Mouse (Mus musculus): ENCODE data around the gene Dlst. TPM values are rescaled to one million over a fixed set of nuclear protein-coding genes. Genes with fewer than 3 reads are reported as not detected.

Gene Dlst
- total RNA-seq, 4 experiments from 2014 or later = 236 to 267 (median 263) TPM

DNA sequence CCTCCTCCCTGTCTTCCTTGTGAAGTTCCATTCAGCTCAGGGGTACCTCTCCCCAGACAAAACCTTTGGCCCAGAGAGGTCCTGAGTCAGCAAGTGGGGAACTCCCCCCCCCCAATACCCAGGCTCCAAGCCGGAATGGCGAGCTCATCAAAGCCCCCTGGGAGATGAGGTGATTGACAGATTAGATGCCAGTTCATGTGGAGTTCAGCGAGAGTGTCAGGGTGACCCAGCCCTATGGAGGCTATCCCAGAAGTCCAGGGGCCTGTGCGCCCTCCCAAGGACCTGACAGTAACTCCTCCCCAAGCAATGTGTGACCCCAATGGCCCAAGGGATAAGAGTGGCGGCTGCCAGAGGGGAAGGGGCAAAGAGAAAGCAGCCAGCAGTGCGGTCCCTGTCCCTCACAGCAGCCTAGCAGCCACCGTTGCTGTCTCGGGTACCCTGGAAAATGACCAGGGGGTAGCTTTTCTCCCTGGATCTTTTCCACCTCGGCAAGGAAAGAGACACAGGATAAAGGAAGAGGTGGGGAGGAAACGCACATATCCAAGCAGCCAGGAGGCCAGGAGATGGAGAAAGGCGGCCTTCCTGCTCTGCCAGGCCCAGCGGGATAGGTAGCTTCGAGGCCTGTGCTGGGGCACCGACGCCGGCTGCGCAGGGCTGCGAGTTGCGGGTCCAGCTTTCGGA, 39.8 kb downstream of the Dlst start:
- no peak for DNase-seq (ENCODE audit: low spot score in 2 of 2)

DNA sequence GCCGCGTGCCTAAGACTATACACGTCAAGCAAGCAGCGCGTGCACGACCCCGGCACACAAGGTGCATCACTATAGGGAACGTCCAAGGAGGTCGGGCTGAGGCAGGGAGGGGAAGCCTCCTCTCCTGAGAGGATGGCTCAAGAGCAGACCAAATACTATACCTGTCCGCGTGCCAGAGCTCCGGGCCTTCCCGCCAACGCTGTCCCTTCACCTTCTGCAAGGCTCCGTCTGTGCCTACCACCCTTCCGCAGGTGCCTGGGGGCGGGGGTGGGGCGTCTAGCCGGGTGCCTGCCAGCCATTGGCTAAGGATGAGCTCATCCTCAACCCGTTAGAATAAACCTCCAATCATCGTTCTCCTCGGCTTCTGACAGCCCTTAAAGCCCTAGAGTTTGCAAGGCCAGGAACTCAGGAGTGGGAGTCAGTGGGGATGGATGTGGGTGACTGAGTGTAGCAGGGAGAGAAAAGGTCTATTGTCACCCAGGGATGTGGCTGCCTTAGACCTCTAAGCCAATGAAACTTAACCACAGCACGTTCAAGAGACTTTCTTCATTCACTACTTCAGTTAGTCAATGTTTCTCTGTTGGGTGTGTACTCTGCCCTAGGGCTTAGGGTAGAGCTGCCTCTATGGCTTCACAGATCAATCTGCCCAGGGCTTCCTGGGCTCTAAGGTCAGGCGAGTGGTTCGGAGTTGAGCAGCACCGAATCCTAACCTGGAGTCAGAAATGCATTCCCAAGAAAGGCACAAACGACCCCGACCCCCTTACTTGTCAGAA, 40.6 kb downstream of the Dlst start, which contains the start of gene Rps6kl1:
Gene Rps6kl1 (minus strand): TSS at position 263 of the 773 bp plus-strand sequence.
- DNase-seq (ENCODE audit: low spot score in 2 of 2) = no peak

DNA sequence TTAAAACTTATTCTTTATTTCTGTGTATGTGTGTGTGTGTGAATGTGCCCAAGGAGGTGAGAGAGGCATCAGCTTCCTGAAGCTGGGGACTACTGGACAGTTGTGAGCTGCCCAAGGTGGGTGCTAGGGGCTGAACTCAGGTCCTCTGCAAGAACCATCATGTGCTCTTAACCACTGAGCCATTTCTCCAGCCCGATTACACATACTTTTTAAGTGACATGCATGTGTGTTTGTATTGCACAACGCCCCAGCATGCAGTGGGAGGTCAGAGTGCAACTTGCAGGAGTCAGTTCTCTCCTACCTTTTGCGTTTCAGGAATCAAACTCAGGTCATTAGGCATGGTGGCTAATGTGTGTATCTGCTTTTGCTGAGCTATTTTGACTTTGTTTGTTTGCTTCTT, 42.4 kb downstream of the Dlst start:
- DNase-seq (ENCODE audit: low spot score in 2 of 2) = no peak

DNA sequence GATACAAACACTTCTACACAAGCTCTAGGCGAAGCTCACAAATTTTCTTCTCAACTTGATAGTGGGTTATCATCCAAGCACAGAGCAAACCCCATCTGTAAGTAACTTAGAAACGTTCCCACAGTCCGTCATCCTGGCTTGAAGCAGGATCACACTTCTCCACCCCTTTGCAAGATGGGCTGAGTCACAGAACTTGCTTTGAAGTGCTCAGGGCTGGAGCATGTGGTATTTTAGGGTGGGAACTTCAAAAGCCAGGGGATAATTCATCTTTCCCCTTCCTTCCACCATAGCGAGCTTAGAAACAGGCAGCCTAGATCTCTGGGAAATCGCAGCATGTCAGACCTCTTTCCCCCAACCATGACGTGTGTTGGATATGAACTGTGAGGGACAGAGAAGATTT, 45.7 kb downstream of the Dlst start:
- DNase-seq (ENCODE audit: low spot score in 2 of 2) = no peak

DNA sequence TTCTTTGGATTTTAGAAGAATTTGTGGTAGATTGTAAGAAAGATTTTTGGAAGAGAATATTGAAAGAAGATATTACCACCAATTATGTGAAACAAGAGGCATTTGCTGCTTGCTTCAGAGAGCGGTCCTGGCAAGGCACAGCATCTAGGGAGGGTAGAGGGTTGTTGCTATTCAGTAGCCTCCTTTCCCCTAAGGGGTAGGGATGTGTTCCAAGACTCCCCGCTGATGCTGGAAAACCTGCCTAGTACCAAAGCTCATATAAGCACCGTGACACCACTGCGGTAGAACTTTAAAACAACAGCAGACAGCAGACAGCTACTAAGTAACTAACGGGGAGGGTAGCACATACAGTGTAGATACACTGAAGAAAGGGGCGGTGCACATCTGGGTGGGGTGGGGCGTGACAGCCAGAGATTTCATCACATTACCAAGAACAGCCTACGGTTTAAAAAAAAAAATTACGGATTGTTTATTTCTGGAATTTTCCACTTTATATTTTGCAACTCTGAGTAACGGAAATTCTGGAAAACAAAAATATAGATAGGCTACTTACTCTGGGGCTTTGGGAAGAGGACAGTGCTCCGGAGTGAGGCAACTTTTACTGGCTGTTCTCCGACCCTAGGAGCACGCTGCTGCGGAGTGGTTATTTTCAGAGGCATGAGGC, 47.3 kb downstream of the Dlst start:
- DNase-seq (ENCODE audit: low spot score in 2 of 2) = no peak

DNA sequence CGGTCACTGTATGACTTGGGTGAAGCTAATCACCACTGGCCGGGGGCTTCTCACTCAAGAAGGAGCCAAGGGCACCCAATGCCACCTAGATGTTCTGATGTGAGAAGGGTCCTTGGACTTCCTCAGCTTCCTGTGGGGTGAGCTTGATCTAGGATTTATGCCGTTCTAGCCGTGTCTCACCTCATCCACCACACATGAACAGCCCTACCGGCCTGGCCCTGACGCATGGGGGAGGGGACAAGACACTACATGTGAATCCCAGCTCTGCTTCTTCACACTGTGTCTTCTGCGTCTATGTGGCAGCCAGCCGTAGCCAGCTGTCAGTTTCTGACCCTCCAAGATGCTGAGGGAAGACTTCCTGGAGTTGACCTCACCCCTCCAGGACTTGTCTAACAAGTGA, 48.2 kb downstream of the Dlst start:
- no peak for DNase-seq (ENCODE audit: low spot score in 2 of 2)

DNA sequence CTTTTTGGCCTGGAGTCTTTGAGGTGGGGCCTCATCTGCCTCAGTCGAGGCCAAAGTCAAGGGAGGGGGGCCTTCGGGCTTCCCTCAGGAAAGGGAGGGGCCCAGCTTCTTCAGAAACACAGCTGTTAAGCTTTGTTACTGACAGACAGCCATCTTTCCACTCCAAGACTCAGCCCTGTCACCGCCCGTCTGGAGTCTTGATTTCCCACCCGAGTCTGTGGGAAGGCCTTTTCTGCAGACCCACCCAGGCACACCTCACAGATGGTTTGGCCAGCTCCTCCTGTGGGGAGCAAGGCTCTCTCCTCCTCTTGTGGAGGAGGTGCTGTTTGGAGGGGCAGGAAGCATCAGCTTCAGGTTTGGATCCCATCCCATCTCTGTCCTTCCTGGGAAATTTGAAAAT, 49.0 kb downstream of the Dlst start:
- no peak for DNase-seq (ENCODE audit: low spot score in 2 of 2)

DNA sequence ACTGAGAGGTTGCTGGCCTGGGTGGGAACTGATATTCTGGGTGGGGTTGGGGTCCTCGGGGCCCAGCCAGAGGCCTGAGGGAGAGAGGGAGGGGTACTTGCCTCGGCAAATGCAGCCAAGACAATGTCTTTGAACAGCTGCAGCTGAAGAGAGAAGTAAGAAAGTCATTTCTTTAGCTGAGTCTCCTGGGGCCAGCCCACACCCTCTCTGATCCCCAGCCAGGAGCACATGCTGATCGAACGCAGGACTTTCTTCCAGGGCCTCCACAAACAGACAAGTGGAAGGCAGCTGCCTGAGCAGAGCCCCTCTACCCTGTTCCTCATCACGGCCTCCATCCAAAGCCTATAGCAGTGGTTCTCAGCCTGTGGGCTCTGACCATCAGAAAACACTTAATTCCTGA, 54.4 kb downstream of the Dlst start:
- DNase-seq (ENCODE audit: low spot score in 2 of 2) = peak; percentile 51 to 58

DNA sequence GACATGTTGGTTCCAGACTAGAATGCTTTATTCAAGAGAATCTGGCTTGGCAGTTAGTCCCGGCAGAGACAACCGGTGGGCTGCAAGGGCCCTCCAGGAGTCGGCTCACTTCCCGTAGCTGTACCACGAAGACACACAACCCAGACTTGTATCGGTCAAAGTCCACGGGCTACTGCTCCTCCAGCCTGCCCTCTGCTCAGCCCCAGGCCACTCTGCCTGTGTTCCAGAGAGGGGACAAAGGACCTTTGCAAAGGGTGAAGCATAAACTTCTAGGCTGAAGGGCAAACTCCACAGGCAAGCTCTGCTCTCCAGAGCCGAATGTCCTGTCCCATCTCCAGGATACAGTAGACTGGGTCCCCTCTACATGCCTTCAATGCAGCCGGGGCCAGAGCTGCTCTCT, 56.0 kb downstream of the Dlst start:
- DNase-seq (ENCODE audit: low spot score in 2 of 2) = no peak

DNA sequence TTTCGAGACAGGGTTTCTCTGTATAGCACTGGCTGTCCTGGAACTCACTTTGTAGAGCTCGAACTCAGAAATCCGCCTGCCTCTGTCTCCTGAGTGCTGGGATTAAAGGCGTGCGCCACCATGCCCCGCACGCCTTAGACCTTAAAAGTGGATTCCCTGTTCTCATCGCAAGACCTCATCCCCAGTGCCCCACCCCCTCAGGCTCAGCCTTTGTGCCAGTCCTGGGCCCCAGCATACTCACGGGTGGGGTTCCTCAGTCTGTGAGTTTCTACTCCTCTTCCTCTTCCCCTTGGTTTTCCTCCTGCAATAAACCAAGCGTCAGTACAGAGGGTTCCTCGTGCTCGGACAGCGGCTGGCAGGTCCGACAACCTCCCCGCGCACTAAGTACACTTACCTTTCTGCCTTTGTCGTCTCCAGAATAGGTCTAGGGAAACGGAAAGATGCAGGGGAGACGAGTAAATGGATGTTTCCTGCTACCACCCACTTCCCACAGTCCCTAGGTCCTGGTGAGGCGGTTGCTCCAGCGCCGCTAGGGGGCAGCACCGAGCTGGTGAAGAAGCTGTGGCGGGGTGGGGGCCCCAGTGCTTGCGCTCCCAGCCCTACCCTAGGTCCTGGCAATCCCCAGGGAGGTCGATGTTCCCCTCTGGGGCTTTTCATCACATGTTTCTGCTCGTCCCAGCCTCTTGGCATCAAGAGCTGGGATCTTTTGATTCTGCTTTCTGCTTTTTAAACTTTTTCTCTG, 58.7 kb downstream of the Dlst start:
- DNase-seq (ENCODE audit: low spot score in 2 of 2) = peak; percentile 78 to 80

DNA sequence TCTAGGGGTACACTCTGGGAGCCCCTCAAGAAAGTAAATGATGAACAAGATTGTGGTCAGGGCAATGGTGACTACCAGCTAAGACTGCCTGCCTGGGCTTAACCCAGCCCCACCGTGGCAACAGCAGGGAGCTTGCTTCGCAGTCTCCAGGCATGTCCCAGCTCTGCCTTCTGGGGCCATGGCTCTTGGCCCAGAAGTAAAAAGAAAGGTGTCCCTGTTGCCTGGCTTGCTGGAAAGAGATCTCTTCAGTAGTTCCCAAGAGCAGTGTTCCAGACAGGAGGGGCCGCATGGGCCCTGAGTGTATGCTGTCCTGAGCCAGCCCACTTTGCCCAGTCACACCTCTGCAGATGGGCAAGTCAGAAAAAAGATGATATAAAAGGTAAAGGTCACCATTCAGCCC, 59.2 kb downstream of the Dlst start:
- no peak for DNase-seq (ENCODE audit: low spot score in 2 of 2)

DNA sequence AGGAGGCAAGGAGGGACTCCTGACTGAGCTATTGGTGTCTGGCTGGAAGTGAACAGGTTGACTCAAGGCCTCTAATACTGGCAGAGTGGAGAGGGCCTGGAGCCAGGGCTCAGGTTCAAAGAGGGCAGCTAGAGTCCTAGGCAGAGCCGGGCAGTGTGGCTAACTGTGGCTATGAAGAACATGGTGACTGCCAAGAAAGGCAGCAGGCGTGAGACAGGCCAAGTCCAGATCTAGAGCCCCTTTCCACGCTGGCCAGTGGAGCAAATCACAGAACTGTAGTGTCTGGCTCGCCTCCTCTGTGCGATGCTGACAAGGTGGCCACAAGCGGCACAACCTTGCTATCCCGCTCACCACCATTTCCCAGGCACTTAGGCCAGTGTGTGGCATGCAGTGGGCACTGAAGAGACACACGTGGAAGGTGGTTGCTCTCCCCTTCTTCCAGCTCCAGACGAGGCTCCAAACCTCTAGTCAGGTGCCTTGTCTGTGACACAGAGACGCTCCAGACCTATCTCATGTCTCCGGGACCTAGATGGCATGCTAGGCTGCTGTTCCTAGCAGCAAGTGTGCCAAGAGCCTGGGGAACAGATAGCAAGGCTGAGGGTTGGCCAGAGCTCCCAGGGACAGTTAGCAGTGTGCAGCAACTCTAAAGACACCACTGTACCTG, 59.8 kb downstream of the Dlst start:
- DNase-seq (ENCODE audit: low spot score in 2 of 2) = peak; percentile 69 to 84

DNA sequence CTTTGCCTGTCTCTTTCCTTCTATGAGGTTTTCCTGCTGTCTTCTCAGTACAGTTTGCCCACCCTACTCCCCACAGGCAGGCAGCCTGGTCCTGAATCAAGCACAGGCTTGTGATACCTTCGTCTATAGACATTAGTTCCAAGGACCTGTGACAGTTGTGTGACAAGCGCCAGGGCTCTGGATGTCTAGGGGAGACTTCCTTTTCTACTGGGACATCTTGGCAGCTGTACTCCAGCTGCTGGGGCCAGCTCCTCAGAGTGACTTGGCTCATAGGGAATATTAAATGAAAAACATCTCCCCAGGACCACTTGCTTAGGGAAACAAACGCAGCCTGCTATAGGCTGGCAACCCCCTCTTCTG, 60.3 kb downstream of the Dlst start:
- no peak for DNase-seq (ENCODE audit: low spot score in 2 of 2)

DNA sequence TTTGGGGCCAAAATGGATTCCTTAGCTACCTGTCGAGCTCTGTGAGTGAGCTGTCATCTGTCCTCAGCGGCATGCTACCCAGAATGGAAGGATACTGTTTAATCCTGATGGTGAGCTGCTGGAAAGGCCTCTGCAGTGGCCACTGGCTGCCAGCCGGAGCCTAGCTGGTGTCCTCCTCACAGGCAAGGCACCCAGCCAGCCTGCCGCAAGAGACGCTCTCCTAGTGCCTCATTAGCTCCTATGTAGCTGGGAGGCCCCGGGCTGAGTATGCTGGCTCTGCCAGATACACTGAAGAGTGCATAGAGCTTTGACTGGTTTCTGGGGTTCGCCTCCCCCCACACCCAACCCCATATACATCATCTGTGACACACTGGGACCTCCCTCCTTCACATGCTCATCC, 63.4 kb downstream of the Dlst start:
- DNase-seq (ENCODE audit: low spot score in 2 of 2) = peak in 1 of 2 experiments; percentile 66

DNA sequence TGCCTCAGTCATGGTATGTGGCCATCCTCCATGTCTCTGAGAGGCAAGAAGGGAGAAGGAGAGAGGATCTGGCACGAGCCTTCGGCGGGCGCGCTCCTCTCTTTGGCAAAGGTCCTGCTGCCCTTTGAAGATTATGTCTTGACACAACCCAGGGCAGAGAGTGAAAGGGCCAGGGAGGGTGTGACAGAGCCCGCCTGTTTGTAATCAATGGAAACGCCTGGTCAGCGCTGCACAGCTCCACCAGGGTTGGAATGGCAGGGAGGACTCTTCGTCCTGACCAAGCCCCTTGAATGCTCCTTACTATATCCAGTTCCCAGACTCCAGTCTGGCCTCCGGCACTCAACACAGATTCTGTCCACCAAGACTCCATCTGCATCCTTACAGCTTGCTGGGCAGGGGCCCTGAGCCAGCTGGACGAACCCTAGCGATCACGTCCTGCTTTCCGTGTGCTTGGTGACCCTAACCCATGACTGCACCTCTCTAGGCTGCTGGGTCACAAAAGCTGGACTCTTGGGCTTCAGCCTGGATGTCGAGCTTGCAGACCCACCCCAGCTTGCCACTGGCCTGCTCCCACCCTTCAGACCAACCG, 64.5 kb downstream of the Dlst start:
- no peak for DNase-seq (ENCODE audit: low spot score in 2 of 2)

DNA sequence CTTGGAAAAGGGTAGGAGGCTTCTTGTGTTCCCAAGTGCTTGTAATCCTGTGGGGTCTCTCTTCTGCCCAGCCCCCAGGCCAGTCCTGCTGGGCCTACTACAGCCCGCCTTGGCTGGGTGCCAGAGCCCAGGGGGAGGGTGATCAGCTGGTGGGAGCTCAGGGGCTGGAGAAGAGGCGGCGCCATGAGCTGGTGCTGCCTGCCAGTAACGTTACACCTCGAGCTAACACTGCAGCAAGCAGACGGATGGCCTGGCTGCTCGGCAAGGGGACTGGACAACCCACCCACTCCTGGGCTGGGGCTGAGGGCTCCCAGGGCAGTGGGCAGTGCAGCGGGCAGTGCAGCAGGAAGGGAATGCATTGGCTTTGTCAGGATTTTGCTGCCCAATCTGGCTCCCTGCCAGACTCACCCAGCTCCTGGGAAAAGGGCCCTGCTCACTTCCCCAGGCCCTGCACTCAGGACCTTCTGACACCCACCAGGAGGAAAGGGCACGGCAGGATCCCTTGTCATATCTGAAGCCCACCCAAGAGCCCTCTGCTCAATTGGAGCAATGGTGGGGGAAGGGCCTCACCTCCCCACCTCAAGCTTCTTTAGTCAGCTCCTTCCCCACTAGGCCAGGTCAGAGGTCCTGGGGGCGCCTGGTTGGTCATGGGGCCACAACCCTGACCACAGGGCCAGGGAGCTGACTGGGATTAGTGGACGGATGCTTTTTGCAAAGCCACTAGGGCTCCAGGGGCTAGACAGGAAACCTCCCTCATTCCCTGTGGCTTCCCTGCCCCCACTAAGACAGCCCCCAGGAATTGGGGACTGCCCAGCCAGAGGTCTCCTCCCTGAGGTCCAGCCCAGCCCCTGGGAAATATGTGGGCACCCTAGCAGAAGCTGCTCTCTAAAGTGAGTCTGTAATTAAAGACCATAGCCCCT, 65.6 kb downstream of the Dlst start:
- DNase-seq (ENCODE audit: low spot score in 2 of 2) = no peak

DNA sequence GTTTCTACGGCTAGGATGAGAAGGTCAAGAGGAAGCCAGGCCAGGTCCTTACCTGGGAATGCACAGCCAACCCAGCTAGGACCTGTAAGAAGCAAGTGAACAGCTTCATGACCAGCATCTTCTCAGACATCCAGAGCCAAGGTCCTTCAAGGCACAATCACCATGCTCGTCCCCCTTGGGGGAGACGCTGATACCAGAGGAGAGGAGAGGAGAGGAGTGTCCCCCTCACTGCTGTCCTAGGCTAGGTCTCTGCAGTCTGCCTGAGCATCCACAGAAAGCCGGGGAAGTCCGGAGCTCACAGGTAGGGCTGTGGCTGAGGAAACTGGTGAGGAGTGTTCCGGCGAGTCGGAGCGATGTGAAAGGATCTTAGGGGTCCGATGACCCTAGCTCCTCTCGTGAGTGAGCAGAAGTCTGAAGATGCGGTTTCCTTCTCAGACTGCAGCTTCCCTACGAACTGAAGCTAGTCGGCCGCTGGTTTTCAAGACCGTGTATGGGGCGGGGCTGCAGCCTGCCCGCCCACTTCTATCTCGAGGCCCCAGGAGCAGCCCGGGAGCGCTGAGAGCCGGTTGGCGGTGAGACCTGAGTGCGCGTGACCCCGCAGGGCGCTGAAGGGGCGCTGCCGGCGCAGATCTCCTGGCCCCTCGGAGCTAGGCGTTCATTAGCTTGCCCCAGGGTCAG, 66.4 kb downstream of the Dlst start:
- DNase-seq (ENCODE audit: low spot score in 2 of 2) = peak in 1 of 2 experiments; percentile 48

DNA sequence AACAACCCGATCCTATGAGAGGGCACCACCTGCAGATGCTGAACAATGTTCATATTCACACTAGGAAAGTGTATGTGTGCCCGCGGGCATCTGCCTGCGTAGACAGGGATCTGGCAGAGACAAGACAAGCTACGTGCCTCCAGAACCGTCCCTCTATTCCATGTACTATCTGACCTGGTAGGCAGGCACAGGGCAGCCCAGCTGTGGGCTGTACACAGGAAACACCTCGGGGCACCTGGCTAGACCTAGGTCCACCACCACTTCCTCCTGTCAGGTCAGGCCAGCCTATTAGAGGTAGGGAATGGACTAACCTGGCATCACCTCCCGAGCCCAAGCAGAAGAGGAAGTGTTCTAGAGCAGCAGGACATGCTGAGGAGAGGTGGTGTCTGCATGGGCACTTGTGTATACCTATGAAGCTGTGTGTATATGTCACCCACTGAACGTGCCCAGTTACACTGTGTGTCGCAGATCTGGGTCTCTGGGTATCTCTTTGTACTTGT, 67.2 kb downstream of the Dlst start, which contains the start of gene Pgf:
Gene Pgf (minus strand): TSS at position 51 of the 500 bp plus-strand sequence.
- no peak for DNase-seq (ENCODE audit: low spot score in 2 of 2)

DNA sequence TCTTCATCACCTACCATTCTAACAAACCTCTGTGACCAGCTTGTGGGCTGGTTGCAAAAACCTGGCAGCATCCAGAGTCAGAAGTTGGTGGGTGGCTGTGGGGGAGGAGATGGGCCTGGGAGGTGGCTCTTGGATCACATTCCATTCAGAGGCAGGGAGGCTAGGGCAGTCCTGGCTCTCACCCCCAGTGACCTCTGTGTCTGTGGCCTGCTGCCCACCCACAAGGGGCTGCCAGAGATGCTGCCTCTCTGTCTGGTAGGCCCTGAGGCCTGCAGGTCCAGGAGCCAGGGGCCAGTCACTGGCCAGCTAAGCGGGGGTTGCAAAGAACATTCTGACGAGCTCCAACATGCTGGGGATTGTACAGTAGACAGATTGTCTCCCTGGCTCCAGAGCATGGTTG, 67.7 kb downstream of the Dlst start:
- DNase-seq (ENCODE audit: low spot score in 2 of 2) = no peak
